Mouse (Mus musculus) cortical plate, adult 2 months (tissue): ENCODE data around the gene Tmem129. TPM values are rescaled to one million over a fixed set of nuclear protein-coding genes. Genes with fewer than 3 reads are reported as not detected.

Experiments used
- H3K27ac ChIP-seq: fragments of 200-500 bp; 2 replicates; pipeline ENCODE4 v1.5.1; 2012; ENCODE audit warnings: low read length, control low read depth, inconsistent platforms; ENCODE audit not compliant: insufficient read depth
- H3K4me1 ChIP-seq: fragments of 200-500 bp; 2 replicates; pipeline ENCODE4 v1.6.1; 2011; ENCODE audit warnings: low read length; ENCODE audit not compliant: control insufficient read depth, insufficient read depth
- H3K4me3 ChIP-seq: fragments of 200-500 bp; 2 replicates; pipeline ENCODE4 v1.5.1; 2011; ENCODE audit warnings: mild to moderate bottlenecking, low read length, control low read depth; ENCODE audit not compliant: insufficient read depth
- CTCF ChIP-seq: fragments of 200-500 bp; IDR thresholded peaks from 2 replicates; pipeline ENCODE4 v1.5.1; 2011; ENCODE audit warnings: mild to moderate bottlenecking, control low read depth, low read length; ENCODE audit not compliant: insufficient read depth; ENCODE audit errors: extremely low read depth
- POLR2A ChIP-seq: fragments of 200-500 bp; IDR thresholded peaks from 2 replicates; pipeline ENCODE4 v1.6.1; 2011; ENCODE audit warnings: mild to moderate bottlenecking, low read length, control low read depth; ENCODE audit not compliant: insufficient read depth; ENCODE audit errors: extremely low read depth
- polyA plus RNA-seq: library from polyadenylated mRNA; depleted of rRNA; stranded (reverse); fragments of >200 nt; gene quantifications from 2 replicates; pipeline ENCODE4 v1.2.3, GENCODE M21; 2012

Tmem129 gene
- polyA plus RNA-seq, 1 experiment = 37.1 TPM

GRCm38 (mm10) chr5:33629301-33629987 is 28.8 kb downstream of the Tmem129 start, which contains the start of the genes Fam53a and Gm9903:
Gene Fam53a (minus strand): TSS chr5:33629635.
Gene Gm9903 (plus strand): TSS chr5:33629925.
- Histone ChIP-seq H3K4me1 (peaks cover 7% of the 10 kb centered on the region; the same call in 1 of the 2 replicates), H3K4me3 (peak within 1 kb of the TSS; percentile 70), H3K27ac (peak within 1 kb of the TSS; percentile 73)
- TF ChIP-seq POLR2A (peak; percentile 92), CTCF (no peak)

DNA sequence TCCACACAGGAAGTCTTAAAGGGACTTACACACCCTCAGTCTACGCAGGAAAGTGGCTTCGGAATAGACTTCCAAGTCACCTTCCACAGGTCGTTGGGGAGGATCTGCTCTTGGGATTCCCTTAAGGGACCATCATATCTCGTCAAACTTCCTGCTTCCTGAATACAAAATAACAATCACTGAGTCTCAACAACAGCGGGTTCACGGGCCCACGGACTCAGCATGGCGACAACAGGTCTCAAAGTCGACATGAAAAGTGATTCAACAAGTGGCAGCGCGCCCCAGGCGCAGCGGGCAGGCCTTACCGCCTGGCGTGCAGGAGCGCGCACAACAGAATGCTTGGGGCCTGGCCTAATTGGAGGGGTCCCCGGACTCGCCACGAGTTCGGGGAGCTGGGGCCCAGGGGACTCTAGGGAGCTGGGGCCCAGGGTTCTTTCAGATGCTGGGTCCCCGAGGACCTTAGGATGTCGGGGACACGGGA is 29.4 kb downstream of the Tmem129 start:
- H3K4me3 ChIP-seq = peak overlapping the region; percentile 70
- TF ChIP-seq POLR2A = no peak
- no peak for TF ChIP-seq CTCF
- H3K4me1 ChIP-seq = peaks cover 7% of the 10 kb centered on the region; the same call in 1 of the 2 replicates
- H3K27ac ChIP-seq = peak overlapping the region; percentile 73

GRCm38 (mm10) chr5:33627968-33628367 is 30.2 kb downstream of the Tmem129 start:
- Histone ChIP-seq H3K4me3 (peak overlapping the region; percentile 70; the same call in 1 of the 2 replicates), H3K27ac (no peak overlapping the region), H3K4me1 (peaks cover 7% of the 10 kb centered on the region; the same call in 1 of the 2 replicates)
- TF ChIP-seq CTCF (no peak), POLR2A (no peak)

GRCm38 (mm10) chr5:33623766-33624165 is 34.5 kb downstream of the Tmem129 start:
- no peak overlapping the region for H3K27ac ChIP-seq
- peaks cover 7% of the 10 kb centered on the region; the same call in 1 of the 2 replicates for H3K4me1 ChIP-seq
- no peak overlapping the region for H3K4me3 ChIP-seq
- no peak for TF ChIP-seq CTCF
- TF ChIP-seq POLR2A = no peak

- Histone ChIP-seq H3K4me1 (0 out of 2 replicates have a peak, but pooled peaks cover under 1% of the 10 kb centered on the region), H3K4me3 (no peak overlapping the region), H3K27ac (no peak overlapping the region)
- no peak for TF ChIP-seq CTCF
- TF ChIP-seq POLR2A = no peak
Measured at GRCm38 (mm10) chr5:33622671-33623070, 35.5 kb downstream of the Tmem129 start.

GRCm38 (mm10) chr5:33614391-33614790 is 43.8 kb downstream of the Tmem129 start:
- Histone ChIP-seq H3K4me3 (no peak overlapping the region), H3K27ac (no peak overlapping the region), H3K4me1 (no peaks in the 10 kb centered on the region)
- TF ChIP-seq CTCF = no peak
- no peak for TF ChIP-seq POLR2A

DNA sequence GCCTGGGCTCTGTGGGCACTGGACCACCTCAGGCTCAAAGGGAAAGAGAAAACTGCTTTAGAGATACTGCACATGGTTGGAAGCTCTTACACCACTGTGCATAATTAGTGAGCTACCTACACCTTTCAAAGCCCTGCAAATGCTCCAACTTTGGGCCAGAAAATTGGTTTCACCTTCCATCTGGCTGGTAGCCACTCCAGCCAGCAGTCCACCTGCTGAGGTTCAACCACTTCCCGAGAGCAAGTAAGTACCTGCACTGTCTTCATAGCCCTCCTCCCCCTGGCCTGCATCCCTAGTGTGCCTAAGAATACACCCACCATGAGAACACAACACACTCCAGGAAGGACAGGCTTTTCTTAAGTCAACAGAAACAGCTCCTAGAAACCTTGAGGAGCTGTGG is 46.4 kb downstream of the Tmem129 start:
- Histone ChIP-seq H3K4me3 (no peak overlapping the region), H3K27ac (no peak overlapping the region), H3K4me1 (no peaks in the 10 kb centered on the region)
- TF ChIP-seq CTCF (no peak), POLR2A (no peak)

DNA sequence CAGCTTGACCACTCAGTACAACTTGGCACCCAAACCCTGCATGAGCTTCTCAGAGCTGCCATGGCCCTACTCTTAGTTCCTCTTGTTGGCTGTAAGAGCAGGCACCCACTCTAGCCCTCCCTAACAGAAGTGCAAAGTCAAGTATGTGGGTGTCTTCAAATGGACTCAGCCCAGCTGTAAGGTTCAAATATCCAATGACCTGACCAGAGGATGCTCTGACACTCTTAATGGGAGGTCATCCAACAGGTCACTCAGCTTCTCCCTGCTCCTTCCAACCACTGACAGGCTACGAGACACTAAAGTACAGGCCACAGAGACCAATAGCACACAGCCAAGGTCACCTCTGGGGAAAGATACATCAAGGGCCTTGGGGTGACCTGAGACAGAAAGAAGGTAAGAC is 49.0 kb downstream of the Tmem129 start:
- Histone ChIP-seq H3K27ac (no peak overlapping the region), H3K4me3 (no peak overlapping the region), H3K4me1 (no peaks in the 10 kb centered on the region)
- TF ChIP-seq POLR2A (no peak), CTCF (no peak)

GRCm38 (mm10) chr5:33607434-33607833 is 50.8 kb downstream of the Tmem129 start:
- Histone ChIP-seq H3K27ac (no peak overlapping the region), H3K4me1 (no peaks in the 10 kb centered on the region), H3K4me3 (no peak overlapping the region)
- TF ChIP-seq CTCF (no peak), POLR2A (no peak)

DNA sequence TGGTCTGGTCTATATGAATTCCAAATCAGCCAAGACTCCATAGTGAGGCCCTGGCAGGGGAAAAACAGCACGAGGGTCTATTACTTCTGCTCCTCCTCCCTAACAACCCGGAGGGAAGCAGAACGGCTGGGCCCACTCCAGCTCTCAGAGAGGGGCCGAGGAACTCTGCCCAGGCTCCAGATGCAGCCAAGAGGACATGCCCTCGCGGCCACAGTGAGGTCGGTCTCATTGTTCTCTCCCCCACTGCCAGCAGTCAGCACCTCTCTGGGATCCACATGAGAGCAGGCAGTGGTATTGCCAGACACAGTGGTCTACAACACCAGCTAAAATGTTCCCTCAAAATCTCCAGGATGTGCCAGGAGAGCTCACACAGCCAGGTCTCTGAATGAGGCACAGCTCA is 51.6 kb downstream of the Tmem129 start:
- TF ChIP-seq POLR2A = no peak
- TF ChIP-seq CTCF = no peak
- no peak overlapping the region for H3K27ac ChIP-seq
- H3K4me3 ChIP-seq = no peak overlapping the region
- H3K4me1 ChIP-seq = no peaks in the 10 kb centered on the region
